In genomic region chr11:116653234-116653633, GRCm38 (mm10) we compare ENCODE assay signal across 7 mouse cellular contexts. TPM values are rescaled to one million over a fixed set of nuclear protein-coding genes. Genes with fewer than 3 reads are reported as not detected.
A peak's percentile ranks its signal among the peaks of the same experiment; 100 is the strongest.
DNase-seq lines count a peak whose midpoint lies in the region; ATAC-seq and TF ChIP-seq lines count a peak whose summit lies in the region.

Gene Prcd, plus strand, starts transcription at chr11:116653534.

- no peak for DNase-seq in layer of hippocampus, adult 2 months (ENCODE audit: low spot score in 2 of 2)
- no peak for DNase-seq in layer of hippocampus, adult 11-12 months (ENCODE audit: low spot score)
- DNase-seq in embryonic facial prominence, embryonic 14.5 days (ENCODE audit: low spot score), result no peak
- DNase-seq in intestine, embryonic 14.5 days (ENCODE audit: low spot score), result no peak
- DNase-seq in cerebellum, postnatal 10 days, result no peak
- DNase-seq in left cerebral cortex, postnatal 25 days (ENCODE audit: low spot score in 2 of 2), result no peak

- intact Hi-C loops in left cerebral cortex, postnatal 25 days (cut with DNase I), result no loop called here

- peak within 1 kb of the TSS; percentile 93 for H3K27ac ChIP-seq in layer of hippocampus, adult 2 months
- H3K27ac ChIP-seq in embryonic facial prominence, embryonic 14.5 days (replicated peaks; ENCODE audit: low read depth, low read length), result no peak within 1 kb of the TSS
- H3K27ac ChIP-seq in intestine, embryonic 14.5 days (ENCODE audit: low read depth), result no peak within 1 kb of the TSS
- no peak within 1 kb of the TSS for H3K27ac ChIP-seq in neural tube, embryonic 12.5 days

- H3K36me3 ChIP-seq in embryonic facial prominence, embryonic 14.5 days (ENCODE audit: control insufficient read depth, insufficient read depth, low read length), result no peaks in the 10 kb centered on the region
- H3K36me3 ChIP-seq in intestine, embryonic 14.5 days (ENCODE audit: control insufficient read depth, insufficient read depth, low read length), result no peaks in the 10 kb centered on the region
- no peaks in the 10 kb centered on the region for H3K36me3 ChIP-seq in neural tube, embryonic 12.5 days

- H3K9ac ChIP-seq in embryonic facial prominence, embryonic 14.5 days (ENCODE audit: low read depth, low read length), result peak within 1 kb of the TSS; percentile 75
- peak within 1 kb of the TSS; percentile 54 for H3K9ac ChIP-seq in intestine, embryonic 14.5 days (ENCODE audit: low read length)
- peak within 1 kb of the TSS; percentile 71 for H3K9ac ChIP-seq in neural tube, embryonic 12.5 days

- H3K4me2 ChIP-seq in embryonic facial prominence, embryonic 14.5 days (ENCODE audit: low read depth, low read length), result peak within 1 kb of the TSS; percentile 97
- peak within 1 kb of the TSS; percentile 91 for H3K4me2 ChIP-seq in intestine, embryonic 14.5 days (ENCODE audit: low read length)
- H3K4me2 ChIP-seq in neural tube, embryonic 12.5 days (replicated peaks), result peak within 1 kb of the TSS; percentile 80

- no peak for TF ChIP-seq CTCF in layer of hippocampus, adult 2 months (conservative IDR thresholded peaks at IDR 0.05)

- peak within 1 kb of the TSS; percentile 72 for H3K4me3 ChIP-seq in layer of hippocampus, adult 2 months
- peak within 1 kb of the TSS; percentile 60 for H3K4me3 ChIP-seq in embryonic facial prominence, embryonic 14.5 days (ENCODE audit: low read depth, low read length)
- peak within 1 kb of the TSS; percentile 53 for H3K4me3 ChIP-seq in intestine, embryonic 14.5 days (ENCODE audit: low read depth, low read length)
- peak within 1 kb of the TSS; percentile 45 for H3K4me3 ChIP-seq in neural tube, embryonic 12.5 days

- no peak for ATAC-seq in embryonic facial prominence, embryonic 14.5 days (ENCODE audit: low read depth)
- no peak for ATAC-seq in intestine, embryonic 14.5 days (replicated peaks; ENCODE audit: low FRiP score, low TSS enrichment, low read depth)
- ATAC-seq in neural tube, embryonic 12.5 days (ENCODE audit: low FRiP score, low read depth), result no peak

- no peaks in the 10 kb centered on the region for H3K9me3 ChIP-seq in embryonic facial prominence, embryonic 14.5 days (ENCODE audit: control insufficient read depth, low read length)
- H3K9me3 ChIP-seq in intestine, embryonic 14.5 days (ENCODE audit: control insufficient read depth, low read length), result no peaks in the 10 kb centered on the region
- no peaks in the 10 kb centered on the region for H3K9me3 ChIP-seq in neural tube, embryonic 12.5 days

- H3K27me3 ChIP-seq in embryonic facial prominence, embryonic 14.5 days (replicated peaks; ENCODE audit: control insufficient read depth, insufficient read depth, low read length), result peaks cover 24% of the 10 kb centered on the region
- H3K27me3 ChIP-seq in intestine, embryonic 14.5 days (replicated peaks; ENCODE audit: control insufficient read depth, insufficient read depth, low read length), result peaks cover 10% of the 10 kb centered on the region
- H3K27me3 ChIP-seq in neural tube, embryonic 12.5 days (replicated peaks), result peaks cover 60% of the 10 kb centered on the region

- peaks cover 19% of the 10 kb centered on the region for H3K4me1 ChIP-seq in embryonic facial prominence, embryonic 14.5 days (ENCODE audit: control insufficient read depth, insufficient read depth, low read length)
- peaks cover 32% of the 10 kb centered on the region for H3K4me1 ChIP-seq in intestine, embryonic 14.5 days (replicated peaks; ENCODE audit: control insufficient read depth, insufficient read depth, low read length)
- H3K4me1 ChIP-seq in neural tube, embryonic 12.5 days, result peaks cover 44% of the 10 kb centered on the region

- WGBS in embryonic facial prominence, embryonic 14.5 days, result 7% methylated on average over 6 of the region's 10 CpGs
- 3% methylated on average over 10 of the region's 10 CpGs for WGBS in intestine, embryonic 14.5 days
- WGBS in neural tube, embryonic 12.5 days, result 6% methylated on average over 10 of the region's 10 CpGs

RNA-seq across cellular contexts. Expression of gene Prcd, which starts in this region (rescaled TPM):
- total RNA-seq in layer of hippocampus, adult 2 months (2021), result 1 to 10 TPM; 5.6 to 5.7 TPM
- polyA plus RNA-seq in embryonic facial prominence, embryonic 14.5 days (2014; fragmentation: Nextera tagmentation; extraction: Ambion mirVana), result 0.84 and 2.3 TPM in 2 replicates
- 0.75 and 1.8 TPM in 2 replicates for polyA plus RNA-seq in intestine, embryonic 14.5 days (2014; fragmentation: Nextera tagmentation; extraction: Ambion mirVana)
- 0.39 and 0.79 TPM in 2 replicates for polyA plus RNA-seq in neural tube, embryonic 12.5 days (2016; fragmentation: Nextera tagmentation; extraction: Ambion mirVana)
- 1 to 10 TPM; 4.6 to 6.7 TPM for total RNA-seq in left cerebral cortex, postnatal 25 days (2021)
